Mouse (Mus musculus): ENCODE measurements at regions not wholly inside any gene's neighbourhood (a gene's known extent, or its start where the extent isn't known, plus 50 kb on each side); places are given as distances from the start of the nearest gene placed in this dataset.
A peak's percentile ranks its signal among the peaks of the same experiment; 100 is the strongest.

DNA sequence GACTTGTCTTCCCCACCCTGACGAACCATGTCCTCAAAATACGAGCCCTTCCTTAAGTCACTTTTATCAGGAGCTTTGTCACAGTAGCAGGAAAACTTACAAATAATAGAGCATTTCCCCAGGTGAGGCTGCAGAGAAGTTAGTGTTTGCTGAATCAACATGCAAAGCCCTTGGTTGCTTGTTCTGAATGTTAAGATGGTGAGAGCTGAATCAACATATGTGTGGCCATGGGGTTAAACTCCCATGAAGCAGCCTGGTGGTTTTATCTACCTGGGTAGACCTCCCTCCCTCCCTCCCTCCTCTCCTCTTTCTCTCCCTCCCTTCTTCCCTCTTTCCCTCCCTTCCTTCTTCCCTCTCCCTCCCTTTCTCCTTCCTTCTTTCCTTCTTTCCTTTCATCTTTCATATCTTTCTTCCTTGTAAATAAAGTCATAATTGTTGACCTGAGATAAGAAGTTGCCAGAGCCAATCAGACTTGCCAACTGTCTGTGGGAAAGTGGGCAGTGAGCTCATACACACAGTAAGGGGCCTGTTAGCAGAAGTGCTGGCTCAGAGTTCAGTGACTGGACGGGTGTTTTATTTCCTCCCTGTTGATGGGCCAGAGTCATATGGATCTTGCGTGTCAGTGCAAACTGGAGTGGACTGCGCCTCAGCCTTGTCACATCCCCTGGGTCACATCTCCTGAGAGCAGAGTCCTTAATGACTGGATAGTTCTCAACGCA is 82.4 kb upstream of the Arid5b start:
- Histone ChIP-seq H3K9ac (ENCODE audit: low read depth, low read length) (no peak overlapping the region), H3K27ac (ENCODE audit: low read depth, low read length) (no peak overlapping the region), H3K4me3 (ENCODE audit: low read depth, low read length) (no peak overlapping the region), H3K9me3 (ENCODE audit: control insufficient read depth) (no peaks in the 10 kb centered on the region), H3K4me1 (replicated peaks; ENCODE audit: control insufficient read depth, insufficient read depth, low read length) (no peaks in the 10 kb centered on the region), H3K27me3 (replicated peaks; ENCODE audit: control insufficient read depth, insufficient read depth, low read length) (no peaks in the 10 kb centered on the region), H3K36me3 (ENCODE audit: control insufficient read depth, insufficient read depth) (no peaks in the 10 kb centered on the region), H3K4me2 (replicated peaks; ENCODE audit: low read depth) (no peak overlapping the region)
- peak; percentile 73 for ATAC-seq
- WGBS = 41% methylated on average over 6 of the region's 6 CpGs
- TF ChIP-seq CTCF (IDR thresholded peaks at IDR 0.05; ENCODE audit: low read depth) = no peak

DNA sequence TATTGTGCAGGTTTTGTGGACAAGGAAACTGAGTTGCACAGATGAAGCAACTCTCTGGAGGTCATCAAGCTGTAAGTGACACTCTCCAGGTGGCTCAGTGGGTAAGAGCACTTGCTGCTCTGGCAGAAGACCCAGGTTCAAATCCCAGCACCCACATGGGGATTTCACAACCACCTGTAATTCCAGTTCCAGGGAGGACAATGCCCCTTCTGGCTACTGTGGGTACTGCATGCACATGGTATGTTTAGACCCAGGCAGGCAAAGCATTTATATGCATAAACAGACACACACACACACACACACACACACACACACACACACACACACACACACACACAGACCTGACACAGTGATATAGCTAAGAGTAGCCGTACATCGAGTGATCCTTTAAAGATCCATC is 80.6 kb upstream of the Arid5b start:
- no peaks in the 10 kb centered on the region for H3K27me3 ChIP-seq (replicated peaks; ENCODE audit: control insufficient read depth, insufficient read depth, low read length)

DNA sequence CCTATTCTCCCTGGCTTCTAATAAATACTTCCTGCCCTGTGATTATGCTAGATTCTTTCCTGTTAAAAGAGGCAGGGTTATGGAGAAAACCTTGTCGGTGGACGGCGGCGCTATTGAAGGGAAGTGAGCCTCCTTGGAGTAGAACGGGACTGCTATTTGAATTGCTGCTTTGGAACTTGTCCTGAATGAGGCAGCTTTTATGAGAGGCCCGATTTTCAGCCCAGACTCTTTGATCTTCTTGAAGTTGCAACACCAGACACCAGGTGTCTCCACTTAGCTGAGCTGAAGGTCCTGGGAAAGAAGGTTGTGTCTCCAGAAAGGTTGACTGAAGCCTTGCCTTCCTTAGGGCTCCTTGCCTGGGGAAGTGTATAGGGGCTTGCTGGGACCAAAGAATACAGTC is 78.4 kb upstream of the Arid5b start:
- Histone ChIP-seq H3K9me3 (ENCODE audit: control insufficient read depth) (no peaks in the 10 kb centered on the region), H3K27me3 (replicated peaks; ENCODE audit: control insufficient read depth, insufficient read depth, low read length) (no peaks in the 10 kb centered on the region), H3K4me2 (replicated peaks; ENCODE audit: low read depth) (0 out of 2 replicates have a peak overlapping the region, but pooled peaks have one; percentile 3), H3K4me1 (replicated peaks; ENCODE audit: control insufficient read depth, insufficient read depth, low read length) (no peaks in the 10 kb centered on the region), H3K9ac (ENCODE audit: low read depth, low read length) (no peak overlapping the region), H3K4me3 (ENCODE audit: low read depth, low read length) (no peak overlapping the region), H3K36me3 (ENCODE audit: control insufficient read depth, insufficient read depth) (no peaks in the 10 kb centered on the region), H3K27ac (ENCODE audit: low read depth, low read length) (no peak overlapping the region)
- ATAC-seq = peak; percentile 50
- 32% methylated on average over 6 of the region's 6 CpGs for WGBS
- peak; percentile 78 for TF ChIP-seq CTCF (IDR thresholded peaks at IDR 0.05; ENCODE audit: low read depth)

More for the DNA sequence above, 80.6 kb upstream of the Arid5b start:
- H3K9ac ChIP-seq (ENCODE audit: low read depth, low read length) = no peak overlapping the region
- no peaks in the 10 kb centered on the region for H3K36me3 ChIP-seq (ENCODE audit: control insufficient read depth, insufficient read depth)
- no peak overlapping the region for H3K4me2 ChIP-seq (replicated peaks; ENCODE audit: low read depth)
- 100% methylated on average over 2 of the region's 2 CpGs for WGBS
- no peaks in the 10 kb centered on the region for H3K9me3 ChIP-seq (ENCODE audit: control insufficient read depth)
- H3K4me3 ChIP-seq (ENCODE audit: low read depth, low read length) = no peak overlapping the region
- H3K27ac ChIP-seq (ENCODE audit: low read depth, low read length) = no peak overlapping the region
- peak; percentile 52 for TF ChIP-seq CTCF (IDR thresholded peaks at IDR 0.05; ENCODE audit: low read depth)
- ATAC-seq = no peak
- no peaks in the 10 kb centered on the region for H3K4me1 ChIP-seq (replicated peaks; ENCODE audit: control insufficient read depth, insufficient read depth, low read length)

DNA sequence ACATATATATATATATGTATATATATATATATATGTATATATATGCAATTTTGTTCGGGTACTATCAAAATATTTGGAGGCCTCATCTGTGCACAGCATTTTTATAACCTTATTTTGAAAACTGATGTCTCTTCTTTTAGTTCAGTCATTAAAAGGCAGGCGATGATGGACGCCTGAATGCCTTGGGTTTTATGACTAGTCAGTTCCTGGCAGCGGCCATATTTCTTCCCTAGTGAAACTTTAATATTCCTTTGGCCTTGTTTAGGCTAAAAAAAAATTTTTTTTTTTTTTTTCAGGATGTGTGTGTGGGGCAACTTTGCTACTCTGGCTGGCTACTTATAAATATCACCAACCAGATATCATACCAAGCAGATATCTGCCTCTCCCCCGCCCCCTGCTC is 78.0 kb upstream of the Arid5b start:
- ATAC-seq = no peak
- Histone ChIP-seq H3K9ac (ENCODE audit: low read depth, low read length) (no peak overlapping the region), H3K4me1 (replicated peaks; ENCODE audit: control insufficient read depth, insufficient read depth, low read length) (no peaks in the 10 kb centered on the region), H3K27me3 (replicated peaks; ENCODE audit: control insufficient read depth, insufficient read depth, low read length) (no peaks in the 10 kb centered on the region), H3K4me3 (ENCODE audit: low read depth, low read length) (no peak overlapping the region), H3K27ac (ENCODE audit: low read depth, low read length) (no peak overlapping the region; the same call in 1 of the 2 replicates), H3K36me3 (ENCODE audit: control insufficient read depth, insufficient read depth) (no peaks in the 10 kb centered on the region), H3K4me2 (replicated peaks; ENCODE audit: low read depth) (0 out of 2 replicates have a peak overlapping the region, but pooled peaks have one; percentile 3), H3K9me3 (ENCODE audit: control insufficient read depth) (no peaks in the 10 kb centered on the region)
- 58% methylated on average over 5 of the region's 5 CpGs for WGBS
- no peak for TF ChIP-seq CTCF (IDR thresholded peaks at IDR 0.05; ENCODE audit: low read depth)

DNA sequence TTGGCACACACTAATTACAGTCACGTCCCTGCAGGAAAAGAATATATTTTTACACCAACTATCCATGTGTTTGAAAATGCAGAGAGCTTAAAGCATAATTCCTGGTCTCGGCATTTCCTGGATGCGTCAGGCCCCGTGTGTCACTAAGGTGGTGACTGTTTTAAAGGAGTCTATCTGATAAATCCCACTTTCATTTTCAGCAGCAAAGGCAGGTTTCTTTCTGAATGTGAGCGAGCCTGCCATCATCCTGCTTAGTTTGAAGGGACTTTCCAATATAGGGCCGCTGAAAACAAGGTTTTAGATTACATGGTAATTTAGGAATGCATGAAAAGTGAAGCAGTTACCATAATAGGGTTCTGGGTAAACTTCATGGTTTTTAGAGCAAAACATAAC is 77.5 kb upstream of the Arid5b start:
- no peaks in the 10 kb centered on the region for H3K27me3 ChIP-seq (replicated peaks; ENCODE audit: control insufficient read depth, insufficient read depth, low read length)
- H3K4me3 ChIP-seq (ENCODE audit: low read depth, low read length) = no peak overlapping the region; the same call in 1 of the 2 replicates
- TF ChIP-seq CTCF (IDR thresholded peaks at IDR 0.05; ENCODE audit: low read depth) = no peak
- no peaks in the 10 kb centered on the region for H3K36me3 ChIP-seq (ENCODE audit: control insufficient read depth, insufficient read depth)
- peak overlapping the region; percentile 54; the same call in 1 of the 2 replicates for H3K27ac ChIP-seq (ENCODE audit: low read depth, low read length)
- WGBS = 10% methylated on average over 6 of the region's 6 CpGs
- no peaks in the 10 kb centered on the region for H3K4me1 ChIP-seq (replicated peaks; ENCODE audit: control insufficient read depth, insufficient read depth, low read length)
- no peak; the same call in 1 of the 2 replicates for ATAC-seq
- H3K4me2 ChIP-seq (replicated peaks; ENCODE audit: low read depth) = peak overlapping the region; percentile 46; the same call in 1 of the 2 replicates
- no peaks in the 10 kb centered on the region for H3K9me3 ChIP-seq (ENCODE audit: control insufficient read depth)
- no peak overlapping the region for H3K9ac ChIP-seq (ENCODE audit: low read depth, low read length)

DNA sequence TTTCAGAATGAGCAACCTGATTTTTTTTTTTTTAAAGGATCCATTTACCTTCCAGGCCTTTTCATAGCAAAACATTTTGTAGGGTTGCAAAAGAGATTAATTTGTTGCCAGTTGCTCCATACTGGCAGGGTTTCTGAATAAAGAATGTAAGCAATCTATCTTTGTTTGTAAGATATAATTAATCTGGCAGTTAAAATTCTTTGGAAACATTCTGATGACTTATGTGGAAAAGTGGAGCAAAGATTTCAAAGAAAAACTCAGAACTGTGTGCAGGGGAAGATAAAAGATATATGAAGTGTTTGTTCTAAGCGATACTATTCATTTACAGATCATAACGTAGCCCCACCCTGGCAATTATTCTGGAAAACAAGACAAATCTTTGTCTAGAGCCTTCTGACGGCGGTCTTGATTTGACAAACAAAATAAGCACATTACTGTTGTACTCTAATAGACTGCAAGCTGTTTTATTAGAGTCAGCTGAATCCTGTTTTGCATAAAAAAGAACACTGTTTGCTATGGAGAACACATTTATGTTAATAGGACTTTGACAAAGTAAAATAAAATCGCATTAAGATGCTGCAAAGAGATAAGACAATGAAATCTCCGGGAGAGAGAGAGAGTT is 77.0 kb upstream of the Arid5b start:
- no peaks in the 10 kb centered on the region for H3K4me1 ChIP-seq (replicated peaks; ENCODE audit: control insufficient read depth, insufficient read depth, low read length)
- no peak for TF ChIP-seq CTCF (IDR thresholded peaks at IDR 0.05; ENCODE audit: low read depth)
- no peaks in the 10 kb centered on the region for H3K9me3 ChIP-seq (ENCODE audit: control insufficient read depth)
- no peak overlapping the region for H3K4me3 ChIP-seq (ENCODE audit: low read depth, low read length)
- peak overlapping the region; percentile 54; the same call in 1 of the 2 replicates for H3K27ac ChIP-seq (ENCODE audit: low read depth, low read length)
- H3K27me3 ChIP-seq (replicated peaks; ENCODE audit: control insufficient read depth, insufficient read depth, low read length) = no peaks in the 10 kb centered on the region
- peak overlapping the region; percentile 46 for H3K4me2 ChIP-seq (replicated peaks; ENCODE audit: low read depth)
- H3K9ac ChIP-seq (ENCODE audit: low read depth, low read length) = no peak overlapping the region
- ATAC-seq = peak; percentile 37
- WGBS = 7% methylated on average over 6 of the region's 6 CpGs
- H3K36me3 ChIP-seq (ENCODE audit: control insufficient read depth, insufficient read depth) = no peaks in the 10 kb centered on the region

All from intestine, postnatal 0 days (tissue).